Mouse (Mus musculus) granulocyte monocyte progenitor cell, adult 5-6 weeks (primary cell): ENCODE measurements around the gene Ehd2. TPM values are rescaled to one million over a fixed set of nuclear protein-coding genes. Genes with fewer than 3 reads are reported as not detected.
"Not testable (repeated sequence)": the region's sequence is repeated elsewhere in the genome, so short reads cannot be mapped to it uniquely, and the experiment has no call there.

Source experiments
- ATAC-seq: replicated peaks from 2 replicates; pipeline ENCODE4 v1.8.0; 2016; ENCODE audit warnings: mild to moderate bottlenecking, moderate TSS enrichment, inconsistent platforms; ENCODE audit not compliant: poor library complexity, severe bottlenecking
- total RNA-seq, 2 experiments: library from RNA; stranded (forward) in 1 of 2; stranded (reverse) in 1 of 2; fragments of 200-712, 200-1000 nt in 1 of 2; fragments of >200 nt in 1 of 2; fragmentation: Nextera tagmentation in 1 of 2; gene quantifications; 2 replicates each; pipeline ENCODE4 v1.2.3; 2014 to 2017

Ehd2 gene
- total RNA-seq, 2 experiments from 2014 or later: not detected

GRCm38 (mm10) chr7:15948381-15948941 lies 18.9 kb downstream of the Ehd2 start:
- ATAC-seq: peak; percentile 60

- no peak for ATAC-seq
Measured at GRCm38 (mm10) chr7:15947653-15948260, 19.6 kb downstream of the Ehd2 start.

- ATAC-seq: peak; percentile 71
Measured at GRCm38 (mm10) chr7:15945721-15946536, 21.4 kb downstream of the Ehd2 start, which contains the start of gene Nop53. Gene Nop53 (minus strand): TSS chr7:15946074.

- ATAC-seq: no peak
Measured at GRCm38 (mm10) chr7:15945211-15945610, 22.2 kb downstream of the Ehd2 start.

GRCm38 (mm10) chr7:15944311-15944710 lies 23.1 kb downstream of the Ehd2 start:
- no peak for ATAC-seq

GRCm38 (mm10) chr7:15938621-15939020 lies 28.7 kb downstream of the Ehd2 start:
- no peak for ATAC-seq

GRCm38 (mm10) chr7:15937491-15937890 lies 29.9 kb downstream of the Ehd2 start:
- ATAC-seq: no peak

- ATAC-seq: no peak; the same call in 1 of the 2 replicates
Measured at GRCm38 (mm10) chr7:15933437-15934359, 33.7 kb downstream of the Ehd2 start.

- ATAC-seq: no peak
Measured at GRCm38 (mm10) chr7:15931635-15932034, 35.7 kb downstream of the Ehd2 start.

- no peak for ATAC-seq
Measured at GRCm38 (mm10) chr7:15930543-15930942, 36.8 kb downstream of the Ehd2 start.

- ATAC-seq: peak; percentile 92
Measured at GRCm38 (mm10) chr7:15929910-15930309, 37.5 kb downstream of the Ehd2 start.

GRCm38 (mm10) chr7:15922220-15922773 lies 45.1 kb downstream of the Ehd2 start, which contains the start of gene Selenow:
Gene Selenow (minus strand): TSS chr7:15922402.
- peak; percentile 94 for ATAC-seq

GRCm38 (mm10) chr7:15921796-15922195 lies 45.6 kb downstream of the Ehd2 start:
- ATAC-seq: peak; percentile 50

GRCm38 (mm10) chr7:15920645-15921190 lies 46.6 kb downstream of the Ehd2 start:
- no peak for ATAC-seq

- ATAC-seq: no peak
Measured at GRCm38 (mm10) chr7:15919947-15920346, 47.4 kb downstream of the Ehd2 start.

GRCm38 (mm10) chr7:15918371-15918770 lies 49.0 kb downstream of the Ehd2 start:
- no peak for ATAC-seq

GRCm38 (mm10) chr7:15916996-15917395 lies 50.4 kb downstream of the Ehd2 start:
- ATAC-seq: no peak

- ATAC-seq: no peak
Measured at GRCm38 (mm10) chr7:15916134-15916723, 51.1 kb downstream of the Ehd2 start.

- ATAC-seq: not testable (repeated sequence)
Measured at GRCm38 (mm10) chr7:15915695-15916094, 51.7 kb downstream of the Ehd2 start.
